Mouse (Mus musculus): Measurements from ENCODE around the gene Yju2.

Yju2 gene

GRCm38 (mm10) chr17:56005415-56006061 is 46.6 kb downstream of the Yju2 start, which contains the start of the genes Stap2 and Mpnd:
Gene Stap2 (minus strand): TSS chr17:56005584.
Gene Mpnd (plus strand): TSS chr17:56005711.
- intact Hi-C loops (cut with DNase I) = no loop called here

- intact Hi-C loops (cut with DNase I) = no loop called here
Observed at GRCm38 (mm10) chr17:56006956-56007355, 48.1 kb downstream of the Yju2 start.

GRCm38 (mm10) chr17:56007444-56008355 is 48.8 kb downstream of the Yju2 start:
- intact Hi-C loops (cut with DNase I) = loop anchor here (2.0 kb wide), 1 partner anchor 31 kb away; no protein-coding TSS in a partner anchor

GRCm38 (mm10) chr17:56008356-56009087 is 49.6 kb downstream of the Yju2 start:
- intact Hi-C loops (cut with DNase I) = loop anchor here (2.0 kb wide), 1 partner anchor 32 kb away; no protein-coding TSS in a partner anchor

GRCm38 (mm10) chr17:56009088-56009961 is 50.4 kb downstream of the Yju2 start:
- intact Hi-C loops (cut with DNase I) = loop anchor here (2.0 kb wide), 1 partner anchor 33 kb away; no protein-coding TSS in a partner anchor

- intact Hi-C loops (cut with DNase I) = loop anchor here (2.0 to 5.0 kb wide), 2 partner anchors 33 to 53 kb away; partner anchors contain the start of gene Yju2
Observed at GRCm38 (mm10) chr17:56009962-56010240, 51.0 kb downstream of the Yju2 start.

GRCm38 (mm10) chr17:56010255-56010654 is 51.4 kb downstream of the Yju2 start:
- intact Hi-C loops (cut with DNase I) = loop anchor here (5.0 kb wide), 1 partner anchor 53 kb away; the partner anchor contains the start of gene Yju2

- intact Hi-C loops (cut with DNase I) = loop anchor here (5.0 kb wide), 1 partner anchor 53 kb away; the partner anchor contains the start of gene Yju2
Observed at GRCm38 (mm10) chr17:56010681-56011080, 51.8 kb downstream of the Yju2 start.

GRCm38 (mm10) chr17:56011441-56011840 is 52.5 kb downstream of the Yju2 start:
- intact Hi-C loops (cut with DNase I) = loop anchor here (5.0 kb wide), 1 partner anchor 54 kb away; the partner anchor contains the start of gene Yju2

GRCm38 (mm10) chr17:56015293-56015692 is 56.4 kb downstream of the Yju2 start:
- intact Hi-C loops (cut with DNase I) = no loop called here

- intact Hi-C loops (cut with DNase I) = no loop called here
Observed at GRCm38 (mm10) chr17:56016382-56016781, 57.5 kb downstream of the Yju2 start.

- intact Hi-C loops (cut with DNase I) = no loop called here
Observed at GRCm38 (mm10) chr17:56016793-56017785, 58.2 kb downstream of the Yju2 start.

- intact Hi-C loops (cut with DNase I) = no loop called here
Observed at GRCm38 (mm10) chr17:56017848-56018247, 58.9 kb downstream of the Yju2 start.
